Mouse (Mus musculus): ENCODE results near the gene Srl.
"Not testable (repeated sequence)": the region's sequence is repeated elsewhere in the genome, so short reads cannot be mapped to it uniquely, and the experiment has no call there.

Srl gene

DNA sequence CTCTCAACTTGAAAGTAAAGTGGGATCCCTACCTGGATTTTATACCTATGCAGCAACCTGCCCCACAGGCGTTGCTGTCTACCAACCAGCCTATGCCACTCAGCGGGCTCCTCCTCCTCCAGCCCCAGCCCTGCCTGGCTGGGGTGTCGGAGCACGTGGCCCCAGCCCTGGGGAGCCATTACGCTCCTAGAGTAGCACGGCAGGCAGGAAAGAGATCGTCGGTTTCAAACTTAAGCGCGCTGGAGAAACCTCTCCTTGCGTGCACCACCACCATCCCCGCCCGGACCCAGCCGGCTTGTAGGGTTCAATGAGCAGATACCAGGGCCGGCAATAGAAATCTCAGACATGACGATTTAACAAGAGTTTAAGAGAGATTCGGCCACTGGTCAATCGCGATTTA is 16.3 kb upstream of the Srl start:
- in situ Hi-C loops (cut with MboI; ENCODE audit: low pct_unique_long_range_greater_than_20kb in 1 of 2, low sequenced_read_pairs in 2 of 2, unreplicated experiment in 1 of 2), result no loop called here

DNA sequence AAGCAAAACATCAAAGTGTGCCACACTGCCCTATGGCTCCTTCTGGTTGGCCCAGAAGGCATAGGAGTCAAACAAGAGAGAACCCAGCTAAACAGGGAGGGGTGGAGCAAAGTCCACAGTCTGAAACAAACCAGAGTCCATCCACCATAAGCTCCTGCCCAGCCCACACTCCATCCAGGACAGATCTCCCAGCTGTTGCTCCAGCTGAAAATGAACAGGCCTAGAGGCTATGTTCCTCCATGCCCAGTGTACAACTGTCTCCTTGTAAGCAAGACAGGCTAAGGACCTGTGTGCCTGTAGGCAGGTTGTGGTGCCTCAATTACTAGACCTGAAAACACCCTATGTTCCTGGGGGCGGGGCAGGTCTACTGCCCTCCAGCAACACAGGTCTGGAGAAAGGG is 15.5 kb upstream of the Srl start:
- in situ Hi-C loops (cut with MboI; ENCODE audit: low pct_unique_long_range_greater_than_20kb in 1 of 2, low sequenced_read_pairs in 2 of 2, unreplicated experiment in 1 of 2), result no loop called here

DNA sequence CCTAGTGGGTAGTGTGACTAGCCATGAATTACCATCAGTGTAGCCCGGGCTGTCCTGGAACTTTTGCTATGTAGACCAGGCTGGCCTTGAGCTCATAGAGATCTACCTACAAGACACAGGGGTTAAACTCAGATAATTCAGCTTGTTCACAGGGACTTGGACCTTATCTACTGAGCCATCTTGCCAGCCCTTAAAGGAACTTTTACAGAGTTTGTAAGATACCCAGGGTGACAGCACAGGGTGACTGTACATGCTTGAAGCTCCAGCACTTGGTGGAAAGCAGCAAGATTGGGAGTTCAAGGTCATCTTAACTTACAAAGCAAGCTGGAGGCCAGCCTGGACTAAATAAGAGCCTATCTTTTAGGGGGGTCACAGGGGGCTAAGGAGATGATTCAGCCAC is 13.9 kb upstream of the Srl start:
- in situ Hi-C loops (cut with MboI; ENCODE audit: low pct_unique_long_range_greater_than_20kb in 1 of 2, low sequenced_read_pairs in 2 of 2, unreplicated experiment in 1 of 2), result no loop called here

GRCm38 (mm10) chr16:4552829-4553550 is 11.4 kb upstream of the Srl start:
- in situ Hi-C loops (cut with MboI; ENCODE audit: low pct_unique_long_range_greater_than_20kb in 1 of 2, low sequenced_read_pairs in 2 of 2, unreplicated experiment in 1 of 2), result no loop called here

DNA sequence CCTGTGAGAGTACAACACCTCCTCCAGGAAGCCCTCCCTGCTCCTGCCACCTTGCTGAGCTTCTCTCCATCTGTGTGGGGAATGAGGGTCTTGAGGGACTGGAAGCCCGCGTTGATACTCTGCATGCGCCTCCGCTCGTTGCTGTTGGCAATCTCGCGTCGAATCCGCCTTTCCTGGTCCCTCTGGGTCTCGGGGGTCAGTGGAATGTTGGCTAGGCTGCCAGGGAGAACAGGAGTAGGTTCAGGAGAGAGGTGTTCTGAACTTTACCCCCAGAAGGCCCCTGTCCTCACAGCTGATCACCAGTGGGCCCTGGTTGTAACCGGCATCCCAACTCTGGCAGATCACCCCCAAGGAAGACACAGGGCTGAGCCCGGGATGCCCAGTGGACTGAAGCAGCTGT is 10.3 kb upstream of the Srl start:
- in situ Hi-C loops (cut with MboI; ENCODE audit: low pct_unique_long_range_greater_than_20kb in 1 of 2, low sequenced_read_pairs in 2 of 2, unreplicated experiment in 1 of 2), result no loop called here

- in situ Hi-C loops (cut with MboI; ENCODE audit: low pct_unique_long_range_greater_than_20kb in 1 of 2, low sequenced_read_pairs in 2 of 2, unreplicated experiment in 1 of 2), result no loop called here
These were observed 9.4 kb upstream of the Srl start for GRCm38 (mm10) chr16:4551056-4551455.

DNA sequence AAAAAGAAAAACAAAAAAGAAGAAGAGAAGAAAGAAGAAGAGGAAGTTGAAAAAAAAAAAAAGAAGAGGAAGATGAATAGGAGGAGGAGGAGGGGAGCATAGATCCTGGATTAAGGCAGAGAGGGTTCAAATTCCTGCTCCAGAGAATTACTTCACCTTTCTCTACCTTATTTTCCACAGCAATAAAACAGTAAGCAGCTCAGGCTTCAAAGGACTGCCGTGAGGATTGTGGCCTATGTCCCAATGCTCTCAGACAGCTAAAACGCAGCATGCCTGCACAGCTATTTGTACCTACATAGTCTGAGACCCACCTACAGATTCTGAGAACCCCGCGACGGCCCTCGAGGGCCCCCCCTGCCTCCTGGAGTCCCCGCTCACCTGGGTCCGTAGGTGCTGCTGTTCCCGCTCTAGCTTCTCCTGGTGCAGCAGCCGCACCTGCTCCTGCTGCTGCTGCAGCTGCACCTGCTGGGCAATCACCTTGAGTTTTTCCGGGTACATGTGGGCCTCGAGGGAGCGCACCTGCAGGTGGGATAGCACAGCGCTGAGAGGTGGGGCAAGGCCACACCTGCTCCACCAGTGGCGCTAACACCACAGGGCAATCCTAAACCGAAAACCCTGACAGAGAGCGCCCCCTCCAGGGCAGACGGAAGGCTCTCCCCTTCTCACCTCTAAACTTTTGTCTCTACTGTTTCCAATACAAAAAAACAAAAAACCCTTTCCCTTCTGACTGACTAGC is 7.5 kb upstream of the Srl start:
- in situ Hi-C loops (cut with MboI; ENCODE audit: low pct_unique_long_range_greater_than_20kb in 1 of 2, low sequenced_read_pairs in 2 of 2, unreplicated experiment in 1 of 2), result no loop called here

DNA sequence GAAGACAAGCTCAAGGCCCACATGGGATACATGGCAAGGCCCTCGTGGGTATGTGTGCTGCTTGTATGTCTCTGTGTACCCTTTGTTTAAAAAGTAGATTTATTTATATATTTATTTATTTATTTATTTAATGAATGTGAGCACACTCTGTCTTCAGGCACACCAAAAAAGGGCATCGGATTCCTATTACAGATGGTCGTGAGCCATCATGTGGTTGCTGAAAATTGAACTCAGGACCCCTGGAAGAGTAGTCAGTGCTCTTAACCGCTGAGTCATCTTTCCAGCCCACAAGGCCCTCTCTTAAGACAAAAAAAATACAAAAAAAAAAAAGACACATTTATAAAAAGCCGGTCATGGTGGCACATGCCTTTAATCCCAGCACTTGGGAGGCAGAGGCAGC is 6.0 kb upstream of the Srl start:
- in situ Hi-C loops (cut with MboI; ENCODE audit: low pct_unique_long_range_greater_than_20kb in 1 of 2, low sequenced_read_pairs in 2 of 2, unreplicated experiment in 1 of 2), result no loop called here

DNA sequence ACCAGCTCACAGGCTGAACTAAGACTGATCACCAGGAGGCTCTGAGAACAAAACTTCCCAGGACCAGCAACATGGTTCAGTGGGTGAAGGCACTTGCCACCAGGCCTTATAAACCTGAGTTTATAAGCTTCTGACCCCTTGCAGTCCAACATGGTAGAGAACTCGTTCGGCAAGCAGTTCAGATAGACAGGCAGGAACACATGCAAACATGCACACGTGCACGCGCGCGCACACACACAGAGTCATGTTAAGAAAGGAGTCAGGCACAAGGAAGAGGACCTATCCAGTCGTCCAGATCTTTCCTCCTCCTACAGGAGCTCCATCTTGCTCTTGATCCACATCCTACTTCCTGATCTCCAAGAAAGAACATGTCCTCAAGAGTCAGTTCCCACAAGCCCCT is 5.2 kb upstream of the Srl start:
- in situ Hi-C loops (cut with MboI; ENCODE audit: low pct_unique_long_range_greater_than_20kb in 1 of 2, low sequenced_read_pairs in 2 of 2, unreplicated experiment in 1 of 2), result no loop called here

GRCm38 (mm10) chr16:4544845-4545244 is 3.2 kb upstream of the Srl start:
- in situ Hi-C loops (cut with MboI; ENCODE audit: low pct_unique_long_range_greater_than_20kb in 1 of 2, low sequenced_read_pairs in 2 of 2, unreplicated experiment in 1 of 2), result no loop called here

DNA sequence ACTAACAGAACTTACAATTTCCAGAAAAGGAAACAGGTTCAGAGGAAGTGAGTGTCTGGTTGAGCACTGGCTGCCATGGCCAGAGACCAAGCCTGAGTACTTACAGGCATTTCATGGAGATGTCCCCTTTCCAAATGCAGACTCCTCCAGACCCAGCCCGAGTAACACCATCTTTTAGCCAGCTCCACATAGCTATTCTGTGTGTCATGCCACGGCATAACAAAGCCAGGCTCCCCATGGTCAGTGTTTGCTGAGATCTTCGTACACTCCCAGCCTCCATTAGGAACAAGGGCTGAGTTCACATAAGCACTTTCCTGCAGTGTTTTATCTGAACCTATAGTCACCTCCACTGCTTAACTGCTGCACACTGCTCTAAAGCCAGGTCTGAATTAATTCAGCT is 1.6 kb upstream of the Srl start:
- in situ Hi-C loops (cut with MboI; ENCODE audit: low pct_unique_long_range_greater_than_20kb in 1 of 2, low sequenced_read_pairs in 2 of 2, unreplicated experiment in 1 of 2), result no loop called here

GRCm38 (mm10) chr16:4542236-4542774 is 689 bp upstream of the Srl start:
- in situ Hi-C loops (cut with MboI; ENCODE audit: low pct_unique_long_range_greater_than_20kb in 1 of 2, low sequenced_read_pairs in 2 of 2, unreplicated experiment in 1 of 2), result no loop called here

DNA sequence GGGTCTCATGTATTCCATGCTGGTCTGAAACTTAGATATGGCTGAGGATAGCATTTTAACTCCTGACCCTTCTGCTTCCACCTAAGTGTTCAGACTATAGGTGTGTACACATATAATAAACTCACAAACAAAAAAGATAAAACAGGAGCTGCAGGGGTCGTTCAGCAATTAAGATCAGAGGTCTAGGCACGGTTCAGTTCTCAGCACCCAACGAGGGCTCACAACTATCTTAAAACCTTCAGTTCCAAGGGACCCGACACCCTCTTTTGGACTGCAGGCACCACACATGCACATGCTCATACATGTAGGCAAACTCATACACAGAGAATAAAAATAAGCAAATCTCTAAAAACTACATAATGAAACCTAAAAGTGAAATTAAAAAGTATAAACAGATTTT is 583 bp downstream of the Srl start:
- in situ Hi-C loops (cut with MboI; ENCODE audit: low pct_unique_long_range_greater_than_20kb in 1 of 2, low sequenced_read_pairs in 2 of 2, unreplicated experiment in 1 of 2), result no loop called here

GRCm38 (mm10) chr16:4540064-4540775 is 1.4 kb downstream of the Srl start:
- in situ Hi-C loops (cut with MboI; ENCODE audit: low pct_unique_long_range_greater_than_20kb in 1 of 2, low sequenced_read_pairs in 2 of 2, unreplicated experiment in 1 of 2), result no loop called here

DNA sequence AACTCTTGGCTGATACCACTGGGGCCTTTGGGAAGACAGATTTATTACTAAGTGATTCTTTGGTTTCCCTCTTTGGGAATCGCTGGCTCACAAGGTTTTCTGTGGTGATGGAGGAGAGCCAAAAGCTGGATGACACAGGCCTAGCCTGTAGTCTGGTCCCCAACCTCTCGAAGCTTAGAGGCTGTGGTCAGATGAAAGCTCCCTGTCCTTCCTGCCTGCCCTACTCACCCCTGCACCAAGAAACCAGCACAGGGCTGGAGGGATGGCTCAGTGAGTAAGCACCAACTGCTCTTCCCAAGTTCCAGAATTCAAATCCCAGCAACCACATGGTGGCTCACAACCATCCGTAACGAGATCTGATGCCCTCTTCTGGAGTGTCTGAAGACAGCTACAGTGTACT is 2.1 kb downstream of the Srl start:
- in situ Hi-C loops (cut with MboI; ENCODE audit: low pct_unique_long_range_greater_than_20kb in 1 of 2, low sequenced_read_pairs in 2 of 2, unreplicated experiment in 1 of 2), result loop anchor here (5.0 to 10.0 kb wide), 2 partner anchors 232 to 235 kb away; no protein-coding TSS in a partner anchor

DNA sequence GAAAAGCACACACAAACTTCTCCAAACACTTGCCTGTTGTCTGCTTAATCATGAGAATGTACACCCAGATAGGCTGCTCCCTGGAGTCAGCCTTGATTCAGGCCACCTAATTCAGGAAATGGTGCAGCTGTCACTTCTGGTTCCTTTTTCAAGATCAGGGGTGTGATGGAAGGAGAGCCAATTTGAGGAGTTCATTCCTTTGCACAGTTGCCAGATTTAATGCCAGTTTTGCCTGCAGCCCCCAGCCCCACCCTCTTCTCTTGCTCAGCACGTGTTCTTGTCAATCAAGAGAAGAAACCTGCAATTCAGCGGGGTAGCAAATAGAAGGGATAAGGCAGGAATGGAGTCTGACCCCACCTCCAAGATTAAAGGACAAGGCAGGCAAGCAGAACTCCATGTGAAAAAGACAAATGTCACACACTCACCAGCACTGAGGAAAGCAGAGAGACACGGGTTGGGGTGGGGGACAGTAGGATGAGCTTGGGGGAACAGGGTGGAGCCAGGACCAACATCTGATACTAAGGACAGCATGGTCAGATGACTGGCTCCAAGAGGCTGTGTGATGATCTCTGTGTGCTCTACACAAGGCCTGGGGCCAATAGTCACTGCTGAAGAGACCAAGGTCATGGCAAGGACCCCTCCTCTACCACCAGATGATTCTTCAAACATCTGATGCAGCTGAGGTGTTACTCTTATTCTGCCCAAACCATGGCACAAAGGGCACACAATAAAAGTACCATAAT is 3.8 kb downstream of the Srl start:
- in situ Hi-C loops (cut with MboI; ENCODE audit: low pct_unique_long_range_greater_than_20kb in 1 of 2, low sequenced_read_pairs in 2 of 2, unreplicated experiment in 1 of 2), result loop anchor here (5.0 to 10.0 kb wide), 2 partner anchors 230 to 233 kb away; no protein-coding TSS in a partner anchor

DNA sequence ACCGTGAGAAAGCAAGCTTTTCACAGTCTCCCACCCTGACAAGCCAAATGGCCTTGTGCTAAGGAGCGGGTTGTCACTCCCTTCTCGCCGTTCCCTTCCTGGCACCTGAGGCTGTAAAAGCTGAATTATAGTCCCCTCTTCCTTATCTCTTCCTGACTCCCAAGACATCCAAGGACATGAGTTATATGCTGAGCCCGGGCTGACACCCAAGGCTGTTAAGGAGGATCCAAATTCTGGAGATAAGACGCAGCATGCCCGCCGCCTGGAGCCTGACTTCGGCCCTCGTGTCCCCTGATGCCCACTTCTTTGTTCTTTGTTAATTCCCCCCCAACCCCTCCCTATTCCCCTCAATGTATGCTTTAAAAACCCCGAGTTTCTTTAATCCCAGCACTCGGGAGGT is 14.2 kb downstream of the Srl start:
- in situ Hi-C loops (cut with MboI; ENCODE audit: low pct_unique_long_range_greater_than_20kb in 1 of 2, low sequenced_read_pairs in 2 of 2, unreplicated experiment in 1 of 2), result not testable (repeated sequence)

- in situ Hi-C loops (cut with MboI; ENCODE audit: low pct_unique_long_range_greater_than_20kb in 1 of 2, low sequenced_read_pairs in 2 of 2, unreplicated experiment in 1 of 2), result no loop called here
These were observed 18.2 kb downstream of the Srl start for GRCm38 (mm10) chr16:4523313-4524004.

Data from mouse embryonic stem cell (cell line).